Mouse (Mus musculus): ENCODE data around the gene Aamp.

DNA sequence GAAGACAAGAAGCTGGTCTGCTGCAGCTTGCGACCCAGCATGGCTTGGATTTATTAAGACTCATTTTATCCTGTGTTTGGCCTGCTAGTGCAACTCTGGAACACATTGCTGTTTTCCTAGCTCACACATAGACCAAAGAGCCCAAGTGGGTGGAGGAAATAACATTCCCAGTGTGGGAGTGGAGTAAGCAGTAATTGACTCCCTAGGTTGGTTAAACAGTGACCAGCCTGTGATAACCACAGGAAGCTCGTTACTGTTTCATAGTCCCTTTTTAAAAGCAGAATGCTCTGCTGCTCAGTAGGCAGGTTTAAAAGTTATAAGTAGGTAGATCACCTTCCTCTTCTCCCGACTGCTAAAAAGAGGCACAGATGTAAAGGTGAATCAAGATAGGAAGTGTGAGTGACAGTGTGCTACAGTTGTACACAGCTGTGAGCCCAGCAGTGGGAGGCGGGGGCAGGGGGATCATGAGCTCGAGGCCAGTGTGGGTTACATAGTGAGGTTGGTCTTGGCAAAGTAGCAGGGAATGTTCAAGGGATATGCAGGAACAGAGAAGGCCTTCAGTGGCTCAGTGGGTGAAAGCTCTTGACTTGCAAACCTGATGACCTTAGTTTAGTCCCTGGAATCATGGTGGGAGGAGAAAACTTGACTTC is 35.1 kb downstream of the Aamp start:
- TF ChIP-seq POLR2A (IDR thresholded peaks at IDR 0.05; ENCODE audit: low read depth, low read length), result no peak
- no peak for TF ChIP-seq E2F4 (IDR thresholded peaks at IDR 0.05; ENCODE audit: insufficient replicate concordance, low read depth, low read length)
- TF ChIP-seq IRF4 (IDR thresholded peaks at IDR 0.05; ENCODE audit: low read depth, low read length), result no peak

All from CH12.LX (cell line).